Mouse (Mus musculus): ENCODE results near the gene Tom1l2.

GRCm38 (mm10) chr11:60190055-60190641, 162.6 kb downstream of the Tom1l2 start:
- TF ChIP-seq CTCF (IDR thresholded peaks at IDR 0.05; ENCODE audit: extremely low read depth, insufficient read depth, low read length) = no peak
- TF ChIP-seq POLR2A (IDR thresholded peaks at IDR 0.05; ENCODE audit: extremely low read depth, insufficient read depth, low read length) = no peak
